Mouse (Mus musculus) CH12.LX (cell line): ENCODE data around the gene Ptprd.

Experiments
- E2F4 ChIP-seq: IDR thresholded peaks from 2 replicates; pipeline ENCODE4 v1.6.1; 2011; ENCODE audit warnings: low read depth, low read length, improper control_type of control experiment; ENCODE audit not compliant: insufficient replicate concordance
- EP300 ChIP-seq: IDR thresholded peaks from 2 replicates; pipeline ENCODE4 v1.6.1; 2011; ENCODE audit warnings: low read length, improper control_type of control experiment

DNA sequence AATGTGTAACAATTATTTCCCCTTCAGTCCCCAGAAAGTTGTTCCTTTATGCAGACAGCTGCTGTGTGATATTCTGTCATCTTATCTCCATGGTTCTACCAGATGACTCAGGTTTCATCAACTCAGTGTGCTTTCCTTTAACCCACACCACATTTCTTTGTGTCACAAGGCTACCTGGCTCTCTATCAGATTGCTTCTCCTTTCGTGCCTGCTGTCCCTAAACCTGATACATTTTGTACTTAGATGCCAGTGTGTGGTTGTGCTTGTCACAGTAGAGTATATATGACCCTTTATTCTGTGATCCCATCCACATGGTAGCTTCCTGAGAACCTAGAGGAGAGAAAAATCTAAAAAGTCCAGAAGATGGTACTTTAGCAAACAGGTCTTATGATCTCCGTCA is 1445.3 kb downstream of the Ptprd start:
- no peak for TF ChIP-seq E2F4
- TF ChIP-seq EP300, result no peak
